Mouse (Mus musculus) heart, postnatal 14 days (tissue): ENCODE data around the gene Rab17. TPM values are rescaled to one million over a fixed set of nuclear protein-coding genes. Genes with fewer than 3 reads are reported as not detected.

ENCODE experiments used
- DNase-seq, 2 experiments: peaks; one replicate each; pipeline ENCODE4 v3.0.0; 2021 to 2022
- intact Hi-C: fragments of 180-260 bp; cut with DNase I; formaldehyde crosslinking; loops from one replicate; pipeline ENCODE4 v1.15.1; 2025
- total RNA-seq, 2 experiments: library from RNA; stranded (reverse); gene quantifications; 2 replicates each; pipeline ENCODE4 v1.2.3; 2021

Gene Rab17
- total RNA-seq, 2 experiments from 2014 or later, result 2.5 to 3.1 TPM

- no peak for DNase-seq
- intact Hi-C loops, result no loop called here
Observed at GRCm38 (mm10) chr1:90997641-90998040, 28.2 kb upstream of the Rab17 start.

DNA sequence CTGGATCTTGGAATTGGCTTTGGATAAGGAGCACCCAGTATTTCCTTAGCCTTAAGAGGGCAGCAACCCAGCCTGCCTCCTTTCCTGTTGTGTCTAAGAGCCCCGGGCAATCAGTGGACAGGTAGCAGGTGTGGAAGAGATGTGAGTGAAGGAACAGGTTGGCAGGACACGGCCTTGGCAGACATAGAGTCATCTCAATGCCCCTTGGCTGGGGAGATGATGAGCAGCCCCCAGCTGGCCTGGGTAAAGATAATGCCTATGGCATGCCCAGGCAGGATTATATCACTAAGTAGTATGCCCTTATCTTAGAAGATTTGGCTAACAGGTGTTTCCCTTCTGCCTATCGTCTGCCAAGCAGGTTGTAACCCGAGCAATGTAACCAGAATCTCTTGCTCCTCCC lies 27.7 kb upstream of the Rab17 start:
- intact Hi-C loops, result no loop called here

DNA sequence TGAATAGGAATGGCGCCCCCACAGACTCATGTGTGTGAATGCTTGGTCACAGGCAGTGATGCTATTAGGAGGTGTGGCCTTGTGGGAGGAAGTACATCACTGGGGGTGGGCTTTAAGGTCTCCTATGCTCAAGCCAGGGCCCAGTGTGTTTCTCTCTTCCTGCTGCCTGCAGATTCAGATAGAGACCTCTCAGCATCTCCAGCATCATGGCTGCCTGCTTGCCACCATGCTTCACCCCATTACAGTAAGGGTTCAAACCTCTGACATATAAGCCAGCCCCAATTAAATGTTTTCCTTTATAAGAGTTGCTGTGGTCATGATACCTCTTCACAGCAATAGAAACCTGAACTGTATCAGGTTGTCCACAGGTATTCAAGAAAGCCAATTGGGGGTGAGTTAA lies 26.5 kb upstream of the Rab17 start:
- intact Hi-C loops, result no loop called here

More for the DNA sequence above, 27.7 kb upstream of the Rab17 start:
- DNase-seq, result no peak

DNA sequence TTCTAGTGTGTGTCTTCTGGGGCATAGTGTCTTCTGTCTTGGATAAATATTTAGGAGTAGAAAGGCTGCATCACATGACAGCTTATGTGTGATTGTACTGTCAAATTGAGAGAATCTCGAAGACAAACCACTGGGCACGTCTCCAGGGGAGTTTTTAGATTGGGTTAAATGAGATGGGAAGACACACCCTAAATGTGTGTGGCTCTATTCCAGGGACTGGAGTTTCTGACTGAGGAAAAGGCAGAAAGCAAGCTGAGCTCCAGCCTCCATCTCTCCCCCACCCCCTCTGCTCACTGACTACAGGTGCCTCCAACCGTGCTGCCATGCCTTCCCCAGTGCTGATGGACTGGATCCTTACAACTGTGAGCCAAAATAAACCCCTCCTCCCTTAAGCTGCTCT lies 11.9 kb upstream of the Rab17 start:
- intact Hi-C loops, result no loop called here
- DNase-seq, result no peak

More for the DNA sequence above, 26.5 kb upstream of the Rab17 start:
- DNase-seq, result no peak

- no peak for DNase-seq
- intact Hi-C loops, result no loop called here
Observed at GRCm38 (mm10) chr1:90980638-90981330, 11.3 kb upstream of the Rab17 start.

GRCm38 (mm10) chr1:90975960-90976359 lies 6.5 kb upstream of the Rab17 start:
- intact Hi-C loops, result no loop called here
- DNase-seq, result no peak

GRCm38 (mm10) chr1:90974906-90975649 lies 5.6 kb upstream of the Rab17 start:
- DNase-seq, result peak; percentile 50 to 53
- intact Hi-C loops, result loop anchor here (5.0 kb wide), 3 partner anchors 42 to 202 kb away; partner anchors contain the start of gene Ramp1

- no peak for DNase-seq
- intact Hi-C loops, result loop anchor here (1.0 to 5.0 kb wide), 5 partner anchors 44 to 265 kb away; partner anchors contain the start of gene Ramp1
Observed at GRCm38 (mm10) chr1:90973574-90973911, 4.1 kb upstream of the Rab17 start.

DNA sequence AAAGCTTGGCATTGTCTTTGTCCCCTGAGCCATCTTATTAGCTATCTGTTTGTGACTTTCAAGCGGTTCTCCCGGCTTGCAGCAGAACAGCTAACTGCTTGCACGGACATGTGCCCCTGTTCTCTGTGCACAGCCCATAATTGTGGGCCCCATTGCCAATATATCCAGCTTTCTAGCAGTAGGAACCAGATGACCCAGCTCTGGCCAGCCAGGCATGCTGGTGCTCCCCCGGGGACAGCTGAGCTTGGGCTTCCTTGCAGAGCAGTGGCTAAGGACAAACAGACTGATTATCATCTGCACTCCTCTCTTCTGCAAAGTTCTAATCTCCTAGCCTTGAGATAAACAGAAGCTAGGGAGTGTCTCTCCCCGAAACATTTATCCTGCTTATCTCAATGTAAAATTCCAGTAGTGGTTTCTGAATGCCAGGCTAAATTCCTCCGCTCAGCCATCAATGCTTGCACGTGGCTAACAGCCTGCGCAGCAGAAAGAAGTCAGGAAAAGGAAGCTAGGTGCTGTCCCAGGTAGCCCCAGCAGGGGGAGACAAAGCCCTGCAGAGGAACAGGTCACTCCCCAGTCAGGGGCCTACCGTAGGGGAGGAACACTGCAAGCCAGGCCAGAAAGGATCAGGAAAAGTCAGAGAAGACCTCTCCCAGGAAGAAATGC lies 3.6 kb upstream of the Rab17 start:
- intact Hi-C loops, result loop anchor here (1.0 to 5.0 kb wide), 5 partner anchors 44 to 266 kb away; partner anchors contain the start of gene Ramp1

DNA sequence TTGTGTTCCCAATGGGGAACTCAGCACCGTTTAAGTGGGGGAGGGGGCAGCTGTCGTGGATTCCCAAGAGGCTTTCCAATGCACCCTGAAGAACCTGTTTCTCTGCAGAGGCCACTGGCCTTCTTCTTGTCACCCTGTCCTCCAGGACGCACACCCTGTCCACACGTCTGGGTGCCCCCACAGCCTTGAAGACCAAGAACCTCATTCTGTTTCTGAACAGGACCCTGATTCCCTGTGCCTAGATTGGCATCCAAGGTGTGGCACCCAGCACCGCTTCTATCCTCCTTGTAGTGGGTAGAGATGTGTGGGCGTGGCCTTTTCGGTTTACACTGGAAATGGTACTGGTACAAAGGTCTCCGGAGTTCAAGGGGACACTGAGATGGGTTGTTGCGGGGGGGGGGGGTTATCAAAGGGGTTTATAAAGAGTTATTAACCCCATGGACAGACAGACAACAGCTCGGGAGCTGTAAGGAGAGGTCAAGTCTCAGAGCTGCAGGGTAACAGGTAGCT lies 475 bp upstream of the Rab17 start:
- DNase-seq, result no peak
- intact Hi-C loops, result loop anchor here (5.0 kb wide), 3 partner anchors 47 to 207 kb away; partner anchors contain the start of gene Ramp1

More for the DNA sequence above, 3.6 kb upstream of the Rab17 start:
- peak; percentile 94 to 98 for DNase-seq

GRCm38 (mm10) chr1:90968649-90969048 lies 812 bp downstream of the Rab17 start:
- intact Hi-C loops, result no loop called here
- DNase-seq, result no peak

DNA sequence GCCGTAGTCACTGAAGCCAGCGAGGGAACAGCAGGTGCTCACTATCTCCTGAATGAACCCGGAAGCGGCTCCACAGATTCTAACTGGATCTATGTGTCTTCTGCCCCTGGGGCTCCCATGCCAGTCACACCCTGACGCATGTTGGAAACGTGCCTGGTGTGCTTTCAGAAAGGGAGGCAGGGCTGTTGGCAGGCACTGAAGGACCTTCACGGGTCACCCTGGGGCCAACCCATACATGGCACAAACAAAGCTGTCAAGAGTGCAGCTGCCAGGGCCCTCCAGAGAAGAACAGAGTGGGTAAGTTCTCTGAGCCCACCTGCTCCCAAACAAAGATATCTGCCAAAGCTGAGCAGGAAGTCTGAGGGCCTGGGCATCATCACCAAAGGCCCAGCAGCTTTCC lies 1.9 kb downstream of the Rab17 start:
- intact Hi-C loops, result no loop called here
- peak; percentile 65 to 78 for DNase-seq

DNA sequence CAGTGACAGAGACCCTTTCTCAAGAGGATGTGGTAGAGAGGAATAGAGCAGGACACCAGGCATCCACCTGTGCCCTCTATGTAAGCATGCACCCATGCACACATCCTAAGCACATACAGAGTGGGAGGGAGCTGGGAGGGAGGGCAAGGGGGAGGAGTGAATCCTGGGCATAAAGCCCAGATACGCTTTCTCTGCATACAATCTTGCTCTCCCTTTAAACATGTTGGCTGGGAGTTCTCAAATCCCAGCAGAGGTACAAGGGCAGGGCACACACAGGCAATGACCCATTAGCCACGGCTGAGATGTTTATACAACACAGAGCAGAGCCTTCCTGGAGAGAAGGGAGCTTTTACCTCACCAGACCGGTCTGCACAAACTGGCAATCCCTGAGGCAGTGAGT lies 6.5 kb downstream of the Rab17 start:
- DNase-seq, result no peak
- intact Hi-C loops, result no loop called here

DNA sequence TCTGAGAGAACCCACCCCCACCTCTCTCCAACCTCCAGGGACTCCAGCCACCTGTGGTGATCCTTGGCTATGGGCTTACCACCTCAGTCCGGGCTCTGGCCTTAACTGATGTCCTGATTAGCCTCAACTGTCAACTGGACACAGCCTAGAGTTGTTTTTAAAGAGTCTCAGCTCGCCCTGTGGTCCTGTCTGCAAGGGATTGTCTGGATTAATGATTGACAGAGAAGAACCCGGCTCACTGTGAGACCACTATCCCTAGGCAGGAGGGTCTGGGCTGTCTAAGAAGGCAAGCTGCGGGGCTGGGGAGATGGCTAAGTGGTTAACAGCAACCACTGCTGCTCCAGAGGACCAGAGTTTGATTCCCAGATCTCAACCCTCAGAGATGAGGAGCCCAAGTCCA lies 6.9 kb downstream of the Rab17 start:
- DNase-seq, result no peak
- intact Hi-C loops, result no loop called here

DNA sequence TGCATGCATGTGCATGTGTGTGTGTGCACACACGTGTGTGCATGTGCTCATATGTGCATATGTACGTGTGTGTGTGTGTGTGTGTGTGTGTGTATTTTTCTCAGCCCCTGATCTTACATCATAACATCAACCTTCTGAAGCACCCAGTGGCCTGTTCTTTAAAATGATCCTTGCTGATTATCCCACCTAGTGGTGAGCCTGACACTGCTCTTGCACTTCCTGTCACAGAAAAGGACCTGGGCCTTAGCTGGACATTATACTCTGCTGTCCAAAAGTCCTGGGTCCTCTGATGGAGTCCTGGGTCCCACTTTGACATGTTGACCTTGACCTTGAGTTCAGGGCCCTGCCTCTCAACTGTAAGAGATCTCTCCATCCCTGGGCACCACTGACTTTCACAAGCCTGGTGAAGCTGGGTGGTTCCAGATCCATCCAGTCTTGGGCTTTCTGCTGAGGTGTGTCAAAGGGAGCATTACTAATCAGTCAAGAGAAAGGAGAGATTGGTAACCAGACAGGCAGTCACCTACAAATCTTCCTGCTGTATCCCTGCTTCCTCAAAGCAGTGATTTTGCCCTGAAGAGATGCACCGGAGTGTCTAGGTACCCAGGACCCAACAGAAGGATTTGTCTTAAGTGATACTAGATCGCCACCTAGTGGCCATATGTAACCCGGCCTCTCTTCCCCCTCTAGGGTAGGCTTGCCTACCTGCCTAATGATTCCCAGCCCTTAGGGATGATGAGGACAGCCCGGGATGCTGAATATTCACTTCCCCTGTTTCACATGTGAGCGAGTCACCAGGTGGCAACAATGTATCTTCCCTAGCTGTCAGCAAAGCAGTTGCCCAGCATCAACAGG lies 13.0 kb downstream of the Rab17 start:
- intact Hi-C loops, result loop anchor here (1.0 to 10.0 kb wide), 3 partner anchors 28 to 892 kb away; no protein-coding TSS in a partner anchor
- DNase-seq, result peak; percentile 47 to 76

GRCm38 (mm10) chr1:90953688-90954087 lies 15.8 kb downstream of the Rab17 start:
- intact Hi-C loops, result loop anchor here (10.0 kb wide), 1 partner anchor 889 kb away; no protein-coding TSS in a partner anchor
- DNase-seq, result no peak

DNA sequence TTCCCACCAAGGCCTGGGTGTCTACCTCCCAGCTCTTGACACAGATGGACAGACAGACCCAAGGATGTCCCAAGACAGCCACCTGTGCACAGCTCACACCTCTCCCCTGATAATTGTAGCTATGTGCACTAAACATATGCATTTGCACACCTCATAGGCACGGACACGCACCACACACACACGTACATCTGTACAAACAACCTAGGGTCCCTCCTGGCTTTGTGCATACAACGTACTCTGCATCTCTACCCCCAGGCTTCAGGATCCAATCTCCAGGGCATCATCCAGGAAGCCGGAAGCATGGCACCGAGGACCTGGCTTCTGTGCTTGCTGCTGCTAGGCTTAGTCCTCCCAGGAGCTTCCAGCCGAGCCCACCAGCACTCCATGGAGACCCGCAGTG lies 16.7 kb downstream of the Rab17 start, which contains the start of gene Prlh:
Gene Prlh, plus strand, starts transcription at position 301 of the 400 bp plus-strand sequence.
- intact Hi-C loops, result loop anchor here (10.0 kb wide), 1 partner anchor 888 kb away; no protein-coding TSS in a partner anchor

DNA sequence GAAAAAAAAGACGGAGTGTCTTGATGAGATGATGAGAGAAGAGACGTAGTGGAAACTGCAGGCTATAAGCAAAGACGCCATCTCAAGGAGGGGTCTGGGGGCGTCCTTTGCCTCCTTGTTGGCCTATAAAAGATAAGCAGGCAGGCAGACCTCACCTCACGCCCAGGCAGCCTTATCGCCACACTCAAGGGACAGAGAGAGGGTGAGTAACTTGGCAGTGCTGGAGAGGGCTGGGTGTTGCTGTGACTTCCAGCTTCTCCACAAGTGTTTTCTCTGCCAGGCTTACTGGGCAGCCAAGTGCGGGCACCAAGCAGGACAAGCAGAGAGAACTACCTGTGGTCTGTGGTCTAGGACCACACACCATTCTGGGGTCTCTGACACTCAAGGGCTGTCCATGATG lies 17.8 kb downstream of the Rab17 start:
- intact Hi-C loops, result loop anchor here (10.0 kb wide), 1 partner anchor 887 kb away; no protein-coding TSS in a partner anchor
- peak in 1 of 2 experiments; percentile 32 for DNase-seq

More for the DNA sequence above, 16.7 kb downstream of the Rab17 start, which contains the start of gene Prlh:
- no peak for DNase-seq

DNA sequence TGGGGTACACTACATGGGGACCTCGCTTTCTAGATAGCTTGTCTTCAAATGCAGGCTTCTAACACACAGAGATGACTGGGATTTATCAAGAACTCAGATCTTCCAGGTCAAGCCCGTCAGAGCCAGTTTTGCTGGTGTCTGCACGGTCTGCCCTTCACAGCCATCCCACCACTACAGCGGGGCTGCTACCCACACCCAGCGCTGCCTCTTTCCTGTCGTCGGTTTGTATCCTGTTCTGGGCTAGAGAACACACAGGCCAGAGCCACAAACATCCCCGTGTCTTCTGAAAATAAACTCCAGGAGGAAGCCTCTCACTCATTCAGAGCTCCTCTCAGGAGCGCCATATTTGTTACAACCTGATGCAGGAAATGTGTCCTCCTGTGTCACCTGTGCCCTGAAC lies 20.2 kb downstream of the Rab17 start:
- DNase-seq, result no peak
- intact Hi-C loops, result no loop called here

DNA sequence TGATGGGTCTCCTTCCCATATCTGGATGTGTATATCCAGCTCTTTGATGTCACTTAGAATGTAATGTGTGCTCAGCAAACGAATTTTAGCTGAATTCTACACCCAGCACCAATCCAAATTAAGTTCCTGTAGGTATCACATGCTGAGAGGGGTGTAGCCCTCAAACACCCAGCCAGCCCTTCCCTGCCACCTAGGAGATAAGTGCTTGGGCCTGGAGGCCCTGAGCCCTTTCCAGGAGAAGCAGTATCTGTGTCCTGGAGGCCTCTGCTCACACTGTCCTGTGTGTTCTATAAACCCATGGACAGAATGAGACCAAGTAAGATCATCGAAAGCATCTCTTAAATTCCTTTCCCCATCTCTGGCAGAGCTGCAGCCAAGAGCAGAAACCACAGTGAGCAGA lies 22.2 kb downstream of the Rab17 start:
- intact Hi-C loops, result no loop called here
- no peak for DNase-seq
